Mouse (Mus musculus) embryonic facial prominence, embryonic 10.5 days (tissue): ENCODE measurements at regions not wholly inside any gene's neighbourhood (a gene's known extent, or its start where the extent isn't known, plus 50 kb on each side); places are given as distances from the start of the nearest gene placed in this dataset.

Experiments used
- DNase-seq: peaks from one replicate; pipeline ENCODE4 v3.0.0-alpha.2; 2017; ENCODE audit warnings: low spot score
- H3K27ac ChIP-seq: fragments of 300-500 bp; sonication (generic); replicated peaks from 2 replicates; pipeline ENCODE4 v1.5.1; 2016; ENCODE audit warnings: mild to moderate bottlenecking
- H3K27me3 ChIP-seq: fragments of 300-500 bp; sonication (generic); replicated peaks from 2 replicates; pipeline ENCODE4 v1.6.1; 2016; ENCODE audit warnings: low read depth, mild to moderate bottlenecking; ENCODE audit not compliant: poor library complexity, severe bottlenecking
- H3K36me3 ChIP-seq: fragments of 300-500 bp; sonication (generic); replicated peaks from 2 replicates; pipeline ENCODE4 v1.6.1; 2016; ENCODE audit warnings: mild to moderate bottlenecking, moderate library complexity
- H3K4me1 ChIP-seq: fragments of 300-500 bp; sonication (generic); 2 replicates; pipeline ENCODE4 v1.6.1; 2016
- H3K4me3 ChIP-seq: fragments of 300-500 bp; sonication (generic); 2 replicates; pipeline ENCODE4 v1.5.1; 2016; ENCODE audit warnings: mild to moderate bottlenecking, moderate library complexity
- H3K9me3 ChIP-seq: fragments of 300-500 bp; sonication (generic); 2 replicates; pipeline ENCODE4 v1.6.1; 2016; ENCODE audit warnings: mild to moderate bottlenecking
- WGBS: fragments of 180-500 bp; shearing (Covaris S2); methylation state at CpG from one replicate; pipeline ENCODE4 v1.1.7; 2016; 5-methylcytosine and 5-hydroxymethylcytosine counted together

- H3K27ac ChIP-seq: peak overlapping the region; percentile 30; the same call in 1 of the 2 replicates
- H3K4me1 ChIP-seq: peaks cover 20% of the 10 kb centered on the region
- H3K9me3 ChIP-seq: no peaks in the 10 kb centered on the region
- no peak overlapping the region for H3K4me3 ChIP-seq
- WGBS: 69% methylated on average over 9 of the region's 9 CpGs
- DNase-seq: no peak
- H3K27me3 ChIP-seq: no peaks in the 10 kb centered on the region
- no peaks in the 10 kb centered on the region for H3K36me3 ChIP-seq
Measured at GRCm38 (mm10) chr13:111936081-111936857, 127.5 kb upstream of the Map3k1 start.

- Histone ChIP-seq H3K27me3 (no peaks in the 10 kb centered on the region), H3K9me3 (no peaks in the 10 kb centered on the region), H3K36me3 (no peaks in the 10 kb centered on the region), H3K4me3 (no peak overlapping the region), H3K27ac (no peak overlapping the region), H3K4me1 (peaks cover 20% of the 10 kb centered on the region)
- no peak for DNase-seq
- WGBS: 66% methylated on average over 8 of the region's 8 CpGs
Measured at GRCm38 (mm10) chr13:111936983-111937382, 128.2 kb upstream of the Map3k1 start.

- no peak overlapping the region for H3K4me3 ChIP-seq
- H3K27me3 ChIP-seq: no peaks in the 10 kb centered on the region
- WGBS: 73% methylated on average over 8 of the region's 8 CpGs
- H3K27ac ChIP-seq: no peak overlapping the region
- no peak for DNase-seq
- peaks cover 26% of the 10 kb centered on the region for H3K4me1 ChIP-seq
- H3K36me3 ChIP-seq: no peaks in the 10 kb centered on the region
- no peaks in the 10 kb centered on the region for H3K9me3 ChIP-seq
Measured at GRCm38 (mm10) chr13:111938896-111939422, 130.2 kb upstream of the Map3k1 start.

- Histone ChIP-seq H3K4me1 (peaks cover 32% of the 10 kb centered on the region), H3K27me3 (no peaks in the 10 kb centered on the region), H3K4me3 (no peak overlapping the region), H3K36me3 (no peaks in the 10 kb centered on the region), H3K9me3 (no peaks in the 10 kb centered on the region), H3K27ac (no peak overlapping the region)
- no peak for DNase-seq
- 72% methylated on average over 6 of the region's 6 CpGs for WGBS
Measured at GRCm38 (mm10) chr13:111939534-111940115, 130.8 kb upstream of the Map3k1 start.

- Histone ChIP-seq H3K36me3 (no peaks in the 10 kb centered on the region), H3K9me3 (no peaks in the 10 kb centered on the region), H3K27ac (no peak overlapping the region), H3K27me3 (no peaks in the 10 kb centered on the region), H3K4me1 (peaks cover 32% of the 10 kb centered on the region), H3K4me3 (no peak overlapping the region)
- WGBS: 90% methylated on average over 4 of the region's 4 CpGs
- DNase-seq: no peak
Measured at GRCm38 (mm10) chr13:111940275-111940674, 131.5 kb upstream of the Map3k1 start.

GRCm38 (mm10) chr13:111940796-111941513 is 132.2 kb upstream of the Map3k1 start:
- H3K36me3 ChIP-seq: no peaks in the 10 kb centered on the region
- H3K27me3 ChIP-seq: no peaks in the 10 kb centered on the region
- H3K4me1 ChIP-seq: peaks cover 30% of the 10 kb centered on the region
- no peak overlapping the region for H3K4me3 ChIP-seq
- no peak for DNase-seq
- 80% methylated on average over 6 of the region's 6 CpGs for WGBS
- H3K9me3 ChIP-seq: no peaks in the 10 kb centered on the region
- H3K27ac ChIP-seq: no peak overlapping the region

GRCm38 (mm10) chr13:111941946-111942345 is 133.2 kb upstream of the Map3k1 start:
- H3K36me3 ChIP-seq: no peaks in the 10 kb centered on the region
- no peaks in the 10 kb centered on the region for H3K27me3 ChIP-seq
- H3K4me3 ChIP-seq: no peak overlapping the region
- peaks cover 21% of the 10 kb centered on the region for H3K4me1 ChIP-seq
- no peak for DNase-seq
- no peak overlapping the region for H3K27ac ChIP-seq
- H3K9me3 ChIP-seq: no peaks in the 10 kb centered on the region
- 91% methylated on average over 4 of the region's 4 CpGs for WGBS

- 54% methylated on average over 15 of the region's 15 CpGs for WGBS
- DNase-seq: no peak
- no peaks in the 10 kb centered on the region for H3K36me3 ChIP-seq
- no peak overlapping the region for H3K4me3 ChIP-seq
- H3K27me3 ChIP-seq: no peaks in the 10 kb centered on the region
- peaks cover 17% of the 10 kb centered on the region for H3K4me1 ChIP-seq
- H3K9me3 ChIP-seq: no peaks in the 10 kb centered on the region
- peak overlapping the region; percentile 63 for H3K27ac ChIP-seq
Measured at GRCm38 (mm10) chr13:111943392-111944088, 134.7 kb upstream of the Map3k1 start.

GRCm38 (mm10) chr13:111944089-111944406 is 135.3 kb upstream of the Map3k1 start:
- 7% methylated on average over 5 of the region's 5 CpGs for WGBS
- H3K4me3 ChIP-seq: no peak overlapping the region
- no peak for DNase-seq
- no peaks in the 10 kb centered on the region for H3K27me3 ChIP-seq
- peaks cover 16% of the 10 kb centered on the region for H3K4me1 ChIP-seq
- H3K36me3 ChIP-seq: no peaks in the 10 kb centered on the region
- peak overlapping the region; percentile 63 for H3K27ac ChIP-seq
- H3K9me3 ChIP-seq: no peaks in the 10 kb centered on the region

- Histone ChIP-seq H3K27me3 (no peaks in the 10 kb centered on the region), H3K27ac (no peak overlapping the region), H3K9me3 (no peaks in the 10 kb centered on the region), H3K4me3 (no peak overlapping the region), H3K36me3 (no peaks in the 10 kb centered on the region), H3K4me1 (peaks cover 11% of the 10 kb centered on the region)
- no peak for DNase-seq
- 89% methylated on average over 4 of the region's 4 CpGs for WGBS
Measured at GRCm38 (mm10) chr13:111946271-111946670, 137.5 kb upstream of the Map3k1 start.

- no peak overlapping the region for H3K4me3 ChIP-seq
- no peak overlapping the region for H3K27ac ChIP-seq
- H3K27me3 ChIP-seq: no peaks in the 10 kb centered on the region
- H3K36me3 ChIP-seq: no peaks in the 10 kb centered on the region
- peaks cover 11% of the 10 kb centered on the region for H3K4me1 ChIP-seq
- no peaks in the 10 kb centered on the region for H3K9me3 ChIP-seq
- 95% methylated on average over 8 of the region's 8 CpGs for WGBS
- no peak for DNase-seq
Measured at GRCm38 (mm10) chr13:111946811-111947210, 138.0 kb upstream of the Map3k1 start.

GRCm38 (mm10) chr13:111948395-111948794 is 139.6 kb upstream of the Map3k1 start:
- H3K27me3 ChIP-seq: no peaks in the 10 kb centered on the region
- no peak for DNase-seq
- H3K36me3 ChIP-seq: no peaks in the 10 kb centered on the region
- WGBS: 86% methylated on average over 3 of the region's 3 CpGs
- no peak overlapping the region for H3K27ac ChIP-seq
- H3K9me3 ChIP-seq: no peaks in the 10 kb centered on the region
- no peak overlapping the region for H3K4me3 ChIP-seq
- peaks cover 12% of the 10 kb centered on the region for H3K4me1 ChIP-seq
